Comparison of ENCODE assay signal across 12 mouse cellular contexts in genomic region chr11:88365914-88366540, GRCm38 (mm10).
A peak's percentile ranks its signal among the peaks of the same experiment; 100 is the strongest.
DNase-seq lines count a peak whose midpoint lies in the region; ATAC-seq and TF ChIP-seq lines count a peak whose summit lies in the region.
"Had no signal": no experiment of that assay in that cellular context is flagged by ENCODE, and none has a peak within 500 bp of the region (broad histone marks: within the 10 kb centered on the region; RNA-seq: fewer than 3 reads in every experiment).

No protein-coding gene starts in this region.

- H3K9ac ChIP-seq in hindbrain, embryonic 15.5 days: no peak overlapping the region
- H3K9ac ChIP-seq in hindbrain, embryonic 16.5 days (ENCODE audit: low read depth, low read length): no peak overlapping the region
- no peak overlapping the region for H3K9ac ChIP-seq in midbrain, embryonic 12.5 days (replicated peaks)
- H3K9ac ChIP-seq in midbrain, postnatal 0 days (replicated peaks; ENCODE audit: low read length, poor library complexity, severe bottlenecking): no peak overlapping the region
- H3K9ac ChIP-seq in stomach, postnatal 0 days (ENCODE audit: low read length): no peak overlapping the region
- H3K9ac ChIP-seq: heart, embryonic 12.5 days; liver, embryonic 15.5 days; neural tube, embryonic 13.5 days had no signal

- TF ChIP-seq CTCF in midbrain, postnatal 0 days (IDR thresholded peaks at IDR 0.05): no peak
- peak; percentile 47 for TF ChIP-seq CTCF in stomach, postnatal 0 days (IDR thresholded peaks at IDR 0.05; ENCODE audit: low read depth)

- DNase-seq in adrenal gland, postnatal 14 days: peak; percentile 52
- no peak for DNase-seq in adrenal gland, adult 18-20 months (ENCODE audit: low spot score in 2 of 2)
- no peak for DNase-seq in midbrain, postnatal 0 days (ENCODE audit: low spot score)
- DNase-seq in stomach, postnatal 0 days (ENCODE audit: low spot score): peak; percentile 40
- no peak for DNase-seq in left cerebral cortex, adult 11 months (ENCODE audit: low spot score)
- DNase-seq: cerebellum, adult 18-20 months had no signal

- no peaks in the 10 kb centered on the region for H3K9me3 ChIP-seq in hindbrain, embryonic 15.5 days
- no peaks in the 10 kb centered on the region for H3K9me3 ChIP-seq in hindbrain, embryonic 16.5 days (ENCODE audit: control insufficient read depth, low read length)
- H3K9me3 ChIP-seq in midbrain, embryonic 12.5 days: no peaks in the 10 kb centered on the region; the same call in 1 of the 2 replicates
- no peaks in the 10 kb centered on the region for H3K9me3 ChIP-seq in midbrain, postnatal 0 days (ENCODE audit: low read length)
- H3K9me3 ChIP-seq in stomach, postnatal 0 days (ENCODE audit: control insufficient read depth, low read length): no peaks in the 10 kb centered on the region
- H3K9me3 ChIP-seq: heart, embryonic 12.5 days; liver, embryonic 15.5 days; neural tube, embryonic 13.5 days had no signal

- H3K4me1 ChIP-seq in hindbrain, embryonic 15.5 days (replicated peaks): 0 out of 2 replicates have a peak, but pooled peaks cover 8% of the 10 kb centered on the region
- peaks cover 5% of the 10 kb centered on the region for H3K4me1 ChIP-seq in hindbrain, embryonic 16.5 days (ENCODE audit: control insufficient read depth, insufficient read depth, low read depth, low read length)
- peaks cover 2% of the 10 kb centered on the region; the same call in 1 of the 2 replicates for H3K4me1 ChIP-seq in midbrain, embryonic 12.5 days
- no peaks in the 10 kb centered on the region for H3K4me1 ChIP-seq in midbrain, postnatal 0 days (ENCODE audit: insufficient read depth, low read length)
- no peaks in the 10 kb centered on the region for H3K4me1 ChIP-seq in stomach, postnatal 0 days (replicated peaks; ENCODE audit: control insufficient read depth, insufficient read depth)

- H3K36me3 ChIP-seq in hindbrain, embryonic 15.5 days: no peaks in the 10 kb centered on the region
- no peaks in the 10 kb centered on the region for H3K36me3 ChIP-seq in hindbrain, embryonic 16.5 days (ENCODE audit: control insufficient read depth, insufficient read depth, low read length)
- peaks cover 74% of the 10 kb centered on the region for H3K36me3 ChIP-seq in midbrain, embryonic 12.5 days
- H3K36me3 ChIP-seq in midbrain, postnatal 0 days (ENCODE audit: insufficient read depth, low read length): peaks cover 4% of the 10 kb centered on the region; the same call in 1 of the 2 replicates
- H3K36me3 ChIP-seq in stomach, postnatal 0 days (ENCODE audit: control insufficient read depth, insufficient read depth, low read length): 0 out of 2 replicates have a peak, but pooled peaks cover 2% of the 10 kb centered on the region
- H3K36me3 ChIP-seq: liver, embryonic 15.5 days had no signal

- H3K27me3 ChIP-seq in hindbrain, embryonic 15.5 days: no peaks in the 10 kb centered on the region
- H3K27me3 ChIP-seq in hindbrain, embryonic 16.5 days (replicated peaks; ENCODE audit: control insufficient read depth, insufficient read depth, low read length): no peaks in the 10 kb centered on the region
- H3K27me3 ChIP-seq in midbrain, embryonic 12.5 days: no peaks in the 10 kb centered on the region
- H3K27me3 ChIP-seq in midbrain, postnatal 0 days (ENCODE audit: insufficient read depth, low read length): no peaks in the 10 kb centered on the region
- no peaks in the 10 kb centered on the region for H3K27me3 ChIP-seq in stomach, postnatal 0 days (ENCODE audit: control insufficient read depth, insufficient read depth, low read length)
- H3K27me3 ChIP-seq: heart, embryonic 12.5 days; liver, embryonic 15.5 days; neural tube, embryonic 13.5 days had no signal

- 94% methylated on average over 2 of the region's 2 CpGs for WGBS in hindbrain, embryonic 15.5 days
- 86% methylated on average over 2 of the region's 2 CpGs for WGBS in hindbrain, embryonic 16.5 days
- WGBS in midbrain, embryonic 12.5 days: 80% methylated on average over 2 of the region's 2 CpGs
- WGBS in midbrain, postnatal 0 days: 97% methylated on average over 2 of the region's 2 CpGs
- 66% methylated on average over 2 of the region's 2 CpGs for WGBS in stomach, postnatal 0 days

- no peak overlapping the region for H3K4me3 ChIP-seq in hindbrain, embryonic 15.5 days
- H3K4me3 ChIP-seq in hindbrain, embryonic 16.5 days (ENCODE audit: low read length): no peak overlapping the region
- H3K4me3 ChIP-seq in midbrain, embryonic 12.5 days: no peak overlapping the region
- H3K4me3 ChIP-seq in midbrain, postnatal 0 days (ENCODE audit: low read depth, low read length): no peak overlapping the region
- H3K4me3 ChIP-seq in stomach, postnatal 0 days (ENCODE audit: low read depth, low read length): no peak overlapping the region
- H3K4me3 ChIP-seq: heart, embryonic 12.5 days; liver, embryonic 15.5 days; neural tube, embryonic 13.5 days had no signal

- H3K4me2 ChIP-seq in hindbrain, embryonic 15.5 days: no peak overlapping the region
- no peak overlapping the region for H3K4me2 ChIP-seq in hindbrain, embryonic 16.5 days (ENCODE audit: low read length)
- H3K4me2 ChIP-seq in midbrain, embryonic 12.5 days (replicated peaks): no peak overlapping the region
- no peak overlapping the region for H3K4me2 ChIP-seq in midbrain, postnatal 0 days (ENCODE audit: low read depth, low read length, poor library complexity, severe bottlenecking)
- H3K4me2 ChIP-seq in stomach, postnatal 0 days (replicated peaks; ENCODE audit: low read depth): no peak overlapping the region
- H3K4me2 ChIP-seq: heart, embryonic 12.5 days; liver, embryonic 15.5 days; neural tube, embryonic 13.5 days had no signal

- ATAC-seq in hindbrain, embryonic 15.5 days (ENCODE audit: low FRiP score, low read depth): no peak
- no peak for ATAC-seq in hindbrain, embryonic 16.5 days
- no peak for ATAC-seq in midbrain, embryonic 12.5 days (ENCODE audit: low FRiP score, low read depth)
- ATAC-seq in midbrain, postnatal 0 days (ENCODE audit: low FRiP score): no peak
- ATAC-seq in stomach, postnatal 0 days (ENCODE audit: low FRiP score, low TSS enrichment): peak; percentile 69

- 0 out of 2 replicates have a peak overlapping the region, but pooled peaks have one; percentile 4 for H3K27ac ChIP-seq in hindbrain, embryonic 15.5 days (replicated peaks)
- H3K27ac ChIP-seq in hindbrain, embryonic 16.5 days (ENCODE audit: low read depth, low read length): no peak overlapping the region
- peak overlapping the region; percentile 11; the same call in 1 of the 2 replicates for H3K27ac ChIP-seq in midbrain, embryonic 12.5 days (replicated peaks)
- H3K27ac ChIP-seq in midbrain, postnatal 0 days (ENCODE audit: low read depth, low read length): no peak overlapping the region
- 0 out of 2 replicates have a peak overlapping the region, but pooled peaks have one; percentile 13 for H3K27ac ChIP-seq in stomach, postnatal 0 days (replicated peaks)
- H3K27ac ChIP-seq: liver, embryonic 15.5 days; neural tube, embryonic 13.5 days had no signal

- no peak for TF ChIP-seq EP300 in stomach, postnatal 0 days (optimal IDR thresholded peaks at IDR 0.05)

Comparison
In these comparisons a context has a peak if more than half of its experiments do, and no peak if none do; other contexts are left out.
1. DNase-seq: peak in adrenal gland, postnatal 14 days (single experiment) and stomach, postnatal 0 days (single experiment); none in adrenal gland, adult 18-20 months (0 of 2), midbrain, postnatal 0 days (single experiment) and left cerebral cortex, adult 11 months (single experiment).
2. H3K27ac ChIP-seq: peak in hindbrain, embryonic 15.5 days (single experiment), midbrain, embryonic 12.5 days (single experiment) and stomach, postnatal 0 days (single experiment); none in hindbrain, embryonic 16.5 days (single experiment) and midbrain, postnatal 0 days (single experiment).